Comparison of ENCODE assay signal across 19 mouse cellular contexts in the genomic region with DNA sequence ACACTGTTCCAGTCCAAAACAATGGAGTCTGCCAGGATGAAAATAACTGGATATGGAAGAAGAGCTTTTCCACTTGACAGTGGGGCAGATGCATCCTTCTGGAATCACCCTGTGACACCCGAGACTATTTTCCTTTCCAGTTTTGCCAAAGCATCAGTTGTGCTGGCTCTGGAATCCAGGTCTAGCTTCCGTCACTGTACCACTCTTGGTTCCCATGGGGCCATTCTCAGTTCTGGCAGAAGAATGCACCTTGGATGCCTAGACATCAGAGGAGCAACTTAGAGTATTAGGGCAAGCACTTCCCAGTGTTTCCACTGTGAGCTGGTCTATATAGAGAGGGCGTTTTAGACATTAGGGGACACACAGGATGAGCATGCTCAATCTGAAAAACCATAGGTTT.
DNase-seq lines count a peak whose midpoint lies in the region; ATAC-seq lines count a peak whose summit lies in the region.
"Had no signal": no experiment of that assay in that cellular context is flagged by ENCODE, and none has a peak within 500 bp of the region (broad histone marks: within the 10 kb centered on the region; RNA-seq: fewer than 3 reads in every experiment).

No protein-coding gene starts in this region.

- peak; percentile 57 for DNase-seq in cerebellum, adult 9-10 months
- no peak for DNase-seq in cerebellum, adult 9-11 months
- peak; percentile 74 for DNase-seq in heart, adult 11 months
- DNase-seq in heart, adult 18-20 months = no peak
- peak; percentile 75 for DNase-seq in midbrain, embryonic 11.5 days (ENCODE audit: low spot score, missing footprints)
- DNase-seq: adrenal gland, postnatal 10 days; adrenal gland, postnatal 36 days; B cell, adult 2 months; cerebellum, adult 8-10 months; gastrocnemius, postnatal 25 days had no signal

- H3K9me3 ChIP-seq in midbrain, embryonic 11.5 days (ENCODE audit: control insufficient read depth, low read length) = no peaks in the 10 kb centered on the region
- H3K9me3 ChIP-seq in midbrain, embryonic 13.5 days = no peaks in the 10 kb centered on the region
- H3K9me3 ChIP-seq: G1E; hindbrain, embryonic 12.5 days; hindbrain, embryonic 15.5 days had no signal

- no peaks in the 10 kb centered on the region; the same call in 1 of the 2 replicates for H3K27me3 ChIP-seq in midbrain, embryonic 11.5 days (ENCODE audit: control insufficient read depth, insufficient read depth, low read length)
- H3K27me3 ChIP-seq in midbrain, embryonic 13.5 days = no peaks in the 10 kb centered on the region
- H3K27me3 ChIP-seq: CH12.LX; hindbrain, embryonic 12.5 days; hindbrain, embryonic 15.5 days; Patski had no signal

- H3K4me3 ChIP-seq in midbrain, embryonic 11.5 days (ENCODE audit: low read depth, low read length) = no peak overlapping the region
- no peak overlapping the region for H3K4me3 ChIP-seq in midbrain, embryonic 13.5 days (replicated peaks)
- H3K4me3 ChIP-seq: forebrain, embryonic 10.5 days; hindbrain, embryonic 12.5 days; hindbrain, embryonic 15.5 days had no signal

- ATAC-seq in midbrain, embryonic 11.5 days (ENCODE audit: low FRiP score) = no peak
- ATAC-seq in midbrain, embryonic 13.5 days = no peak
- ATAC-seq: intestine, postnatal 0 days; Patski had no signal

- no peak overlapping the region for H3K4me2 ChIP-seq in midbrain, embryonic 11.5 days
- no peak overlapping the region for H3K4me2 ChIP-seq in midbrain, embryonic 13.5 days (replicated peaks)
- H3K4me2 ChIP-seq: heart, embryonic 11.5 days; hindbrain, embryonic 12.5 days; hindbrain, embryonic 15.5 days had no signal

- H3K9ac ChIP-seq in midbrain, embryonic 11.5 days (ENCODE audit: low read length) = no peak overlapping the region
- H3K9ac ChIP-seq in midbrain, embryonic 13.5 days (replicated peaks) = no peak overlapping the region
- H3K9ac ChIP-seq: hindbrain, embryonic 12.5 days; hindbrain, embryonic 15.5 days had no signal

- WGBS in midbrain, embryonic 11.5 days = 83% methylated on average over 3 of the region's 3 CpGs
- WGBS in midbrain, embryonic 13.5 days = 86% methylated on average over 3 of the region's 3 CpGs

- no peak overlapping the region for H3K27ac ChIP-seq in midbrain, embryonic 11.5 days (ENCODE audit: low read depth, low read length)
- H3K27ac ChIP-seq in midbrain, embryonic 13.5 days = no peak overlapping the region
- H3K27ac ChIP-seq: forebrain, embryonic 10.5 days; hindbrain, embryonic 12.5 days; hindbrain, embryonic 15.5 days had no signal

- H3K4me1 ChIP-seq in midbrain, embryonic 11.5 days (ENCODE audit: control insufficient read depth, insufficient read depth, low read length) = peaks cover 28% of the 10 kb centered on the region
- peaks cover 52% of the 10 kb centered on the region for H3K4me1 ChIP-seq in midbrain, embryonic 13.5 days (replicated peaks)

- H3K36me3 ChIP-seq in midbrain, embryonic 11.5 days (ENCODE audit: control insufficient read depth, insufficient read depth, low read length) = no peaks in the 10 kb centered on the region
- no peaks in the 10 kb centered on the region for H3K36me3 ChIP-seq in midbrain, embryonic 13.5 days
- H3K36me3 ChIP-seq: forebrain, embryonic 10.5 days; G1E; hindbrain, embryonic 12.5 days; hindbrain, embryonic 15.5 days had no signal

Comparison
In these comparisons a context has a peak if more than half of its experiments do, and no peak if none do; other contexts are left out.
1. DNase-seq: peak in cerebellum, adult 9-10 months (single experiment), heart, adult 11 months (single experiment) and midbrain, embryonic 11.5 days (single experiment); none in cerebellum, adult 9-11 months (single experiment) and heart, adult 18-20 months (0 of 2).